Mouse (Mus musculus) testis, adult 2 months (tissue): ENCODE data around the gene Gpr3.

Experiments
- CTCF ChIP-seq: fragments of 200-500 bp; IDR thresholded peaks from 2 replicates; pipeline ENCODE4 v1.5.1; 2012; ENCODE audit warnings: low read depth, mild to moderate bottlenecking, inconsistent platforms, low read length, moderate library complexity; ENCODE audit not compliant: control insufficient read depth, insufficient read depth, insufficient replicate concordance
- POLR2A ChIP-seq: fragments of 200-500 bp; IDR thresholded peaks from 2 replicates; pipeline ENCODE4 v1.6.1; 2012; ENCODE audit warnings: low read depth, mild to moderate bottlenecking, inconsistent platforms, low read length, moderate library complexity; ENCODE audit not compliant: control insufficient read depth

GRCm38 (mm10) chr4:133174361-133174760, 38.0 kb downstream of the Gpr3 start:
- no peak for TF ChIP-seq CTCF
- no peak for TF ChIP-seq POLR2A
